Mouse (Mus musculus) midbrain, embryonic 13.5 days (tissue): ENCODE results near the gene Fam129a. TPM values are rescaled to one million over a fixed set of nuclear protein-coding genes. Genes with fewer than 3 reads are reported as not detected.
A peak's percentile ranks its signal among the peaks of the same experiment; 100 is the strongest.

ENCODE experiments used
- ATAC-seq: fragments of 200-750 bp; cut with Nextera tagmentation; 2 replicates; pipeline ENCODE4 v1.8.0; 2017; ENCODE audit warnings: mild to moderate bottlenecking, moderate TSS enrichment, moderate library complexity
- H3K27ac ChIP-seq: fragments of 300-500 bp; sonication (generic); 2 replicates; pipeline ENCODE4 v1.5.1; 2015; ENCODE audit warnings: inconsistent platforms, mild to moderate bottlenecking, moderate library complexity
- H3K27me3 ChIP-seq: fragments of 300-500 bp; sonication (generic); 2 replicates; pipeline ENCODE4 v1.6.1; 2015; ENCODE audit warnings: mild to moderate bottlenecking, inconsistent platforms
- H3K36me3 ChIP-seq: fragments of 300-500 bp; sonication (generic); 2 replicates; pipeline ENCODE4 v1.6.1; 2015; ENCODE audit warnings: mild to moderate bottlenecking, inconsistent platforms
- H3K4me1 ChIP-seq: fragments of 300-500 bp; sonication (generic); replicated peaks from 2 replicates; pipeline ENCODE4 v1.6.1; 2015; ENCODE audit warnings: inconsistent platforms
- H3K4me2 ChIP-seq: fragments of 300-500 bp; sonication (generic); replicated peaks from 2 replicates; pipeline ENCODE4 v1.6.1; 2015; ENCODE audit warnings: moderate library complexity, mild to moderate bottlenecking, inconsistent platforms
- H3K4me3 ChIP-seq: fragments of 300-500 bp; sonication (generic); replicated peaks from 2 replicates; pipeline ENCODE4 v1.5.1; 2015; ENCODE audit warnings: mild to moderate bottlenecking, inconsistent platforms
- H3K9ac ChIP-seq: fragments of 300-500 bp; sonication (generic); replicated peaks from 2 replicates; pipeline ENCODE4 v1.6.1; 2015; ENCODE audit warnings: mild to moderate bottlenecking, inconsistent platforms
- H3K9me3 ChIP-seq: fragments of 300-500 bp; sonication (generic); 2 replicates; pipeline ENCODE4 v1.6.1; 2016; ENCODE audit warnings: mild to moderate bottlenecking, inconsistent platforms
- WGBS: fragments of 180-500 bp; shearing (Covaris S2); methylation state at CpG from one replicate; pipeline ENCODE4 v1.1.7; 2015; 5-methylcytosine and 5-hydroxymethylcytosine counted together
- polyA plus RNA-seq: library from polyadenylated mRNA; unstranded; fragments of >200 nt; fragmentation: Nextera tagmentation; extraction: Ambion mirVana; gene quantifications from 2 replicates; pipeline ENCODE4 v1.2.1, GENCODE M21; 2015

The Fam129a gene
- polyA plus RNA-seq, 1 experiment from 2014 or later, result 0.78 TPM

GRCm38 (mm10) chr1:151713622-151714021, 142.6 kb downstream of the Fam129a start:
- H3K27ac ChIP-seq, result no peak overlapping the region
- no peaks in the 10 kb centered on the region for H3K4me1 ChIP-seq
- H3K27me3 ChIP-seq, result no peaks in the 10 kb centered on the region
- no peak overlapping the region for H3K4me2 ChIP-seq
- no peaks in the 10 kb centered on the region for H3K9me3 ChIP-seq
- no peaks in the 10 kb centered on the region for H3K36me3 ChIP-seq
- no peak for ATAC-seq
- no peak overlapping the region for H3K4me3 ChIP-seq
- H3K9ac ChIP-seq, result no peak overlapping the region

- 0 out of 2 replicates have a peak, but pooled peaks have one; percentile 24 for ATAC-seq
Observed at GRCm38 (mm10) chr1:151716024-151716710, 145.2 kb downstream of the Fam129a start.

GRCm38 (mm10) chr1:151717624-151718023, 146.6 kb downstream of the Fam129a start:
- H3K9me3 ChIP-seq, result no peaks in the 10 kb centered on the region
- no peak overlapping the region for H3K4me3 ChIP-seq
- 95% methylated on average over 5 of the region's 5 CpGs for WGBS
- no peak for ATAC-seq
- no peak overlapping the region for H3K27ac ChIP-seq
- no peaks in the 10 kb centered on the region for H3K4me1 ChIP-seq
- no peaks in the 10 kb centered on the region for H3K27me3 ChIP-seq
- no peak overlapping the region for H3K9ac ChIP-seq
- no peaks in the 10 kb centered on the region for H3K36me3 ChIP-seq
- H3K4me2 ChIP-seq, result no peak overlapping the region

More at GRCm38 (mm10) chr1:151716024-151716710, 145.2 kb downstream of the Fam129a start:
- Histone ChIP-seq H3K27ac (no peak overlapping the region), H3K4me3 (no peak overlapping the region), H3K9me3 (no peaks in the 10 kb centered on the region), H3K4me2 (no peak overlapping the region), H3K4me1 (no peaks in the 10 kb centered on the region), H3K27me3 (no peaks in the 10 kb centered on the region), H3K36me3 (no peaks in the 10 kb centered on the region), H3K9ac (no peak overlapping the region)
- 76% methylated on average over 11 of the region's 11 CpGs for WGBS

- H3K27me3 ChIP-seq, result no peaks in the 10 kb centered on the region
- no peaks in the 10 kb centered on the region for H3K4me1 ChIP-seq
- ATAC-seq, result no peak
- no peak overlapping the region for H3K4me3 ChIP-seq
- H3K36me3 ChIP-seq, result no peaks in the 10 kb centered on the region
- H3K4me2 ChIP-seq, result no peak overlapping the region
- H3K9me3 ChIP-seq, result no peaks in the 10 kb centered on the region
- 88% methylated on average over 8 of the region's 8 CpGs for WGBS
- no peak overlapping the region for H3K27ac ChIP-seq
- H3K9ac ChIP-seq, result no peak overlapping the region
Observed at GRCm38 (mm10) chr1:151718575-151718974, 147.6 kb downstream of the Fam129a start.

- Histone ChIP-seq H3K4me1 (no peaks in the 10 kb centered on the region), H3K36me3 (no peaks in the 10 kb centered on the region), H3K9me3 (no peaks in the 10 kb centered on the region), H3K27me3 (no peaks in the 10 kb centered on the region), H3K4me2 (no peak overlapping the region), H3K9ac (no peak overlapping the region), H3K4me3 (no peak overlapping the region), H3K27ac (no peak overlapping the region)
- no peak for ATAC-seq
- WGBS, result 92% methylated on average over 5 of the region's 5 CpGs
Observed at GRCm38 (mm10) chr1:151719911-151720310, 148.9 kb downstream of the Fam129a start.

GRCm38 (mm10) chr1:151720566-151720965, 149.6 kb downstream of the Fam129a start:
- H3K4me3 ChIP-seq, result no peak overlapping the region
- H3K27me3 ChIP-seq, result no peaks in the 10 kb centered on the region
- no peak overlapping the region for H3K4me2 ChIP-seq
- H3K36me3 ChIP-seq, result no peaks in the 10 kb centered on the region
- no peaks in the 10 kb centered on the region for H3K9me3 ChIP-seq
- no peak for ATAC-seq
- H3K27ac ChIP-seq, result no peak overlapping the region
- no peak overlapping the region for H3K9ac ChIP-seq
- H3K4me1 ChIP-seq, result no peaks in the 10 kb centered on the region
- 90% methylated on average over 2 of the region's 2 CpGs for WGBS

GRCm38 (mm10) chr1:151721357-151721983, 150.5 kb downstream of the Fam129a start:
- H3K4me2 ChIP-seq, result no peak overlapping the region
- no peak overlapping the region for H3K9ac ChIP-seq
- no peak overlapping the region for H3K27ac ChIP-seq
- no peaks in the 10 kb centered on the region for H3K4me1 ChIP-seq
- H3K27me3 ChIP-seq, result no peaks in the 10 kb centered on the region
- WGBS, result 74% methylated on average over 10 of the region's 10 CpGs
- no peaks in the 10 kb centered on the region for H3K9me3 ChIP-seq
- ATAC-seq, result no peak
- no peak overlapping the region for H3K4me3 ChIP-seq
- no peaks in the 10 kb centered on the region for H3K36me3 ChIP-seq

GRCm38 (mm10) chr1:151723771-151724170, 152.8 kb downstream of the Fam129a start:
- ATAC-seq, result no peak
- no peak overlapping the region for H3K27ac ChIP-seq
- no peaks in the 10 kb centered on the region for H3K9me3 ChIP-seq
- no peaks in the 10 kb centered on the region for H3K36me3 ChIP-seq
- H3K4me3 ChIP-seq, result no peak overlapping the region
- no peak overlapping the region for H3K4me2 ChIP-seq
- no peaks in the 10 kb centered on the region for H3K27me3 ChIP-seq
- H3K4me1 ChIP-seq, result no peaks in the 10 kb centered on the region
- H3K9ac ChIP-seq, result no peak overlapping the region
- WGBS, result 92% methylated on average over 4 of the region's 4 CpGs

- Histone ChIP-seq H3K27me3 (no peaks in the 10 kb centered on the region), H3K9ac (no peak overlapping the region), H3K9me3 (no peaks in the 10 kb centered on the region), H3K36me3 (no peaks in the 10 kb centered on the region), H3K27ac (no peak overlapping the region), H3K4me1 (no peaks in the 10 kb centered on the region), H3K4me2 (no peak overlapping the region), H3K4me3 (no peak overlapping the region)
- 93% methylated on average over 2 of the region's 2 CpGs for WGBS
- ATAC-seq, result no peak
Observed at GRCm38 (mm10) chr1:151725590-151725989, 154.6 kb downstream of the Fam129a start.

GRCm38 (mm10) chr1:151726358-151726757, 155.4 kb downstream of the Fam129a start:
- no peak for ATAC-seq
- no peaks in the 10 kb centered on the region for H3K4me1 ChIP-seq
- WGBS, result 75% methylated on average over 6 of the region's 6 CpGs
- no peak overlapping the region for H3K27ac ChIP-seq
- H3K4me2 ChIP-seq, result no peak overlapping the region
- no peak overlapping the region for H3K4me3 ChIP-seq
- no peaks in the 10 kb centered on the region for H3K27me3 ChIP-seq
- H3K9me3 ChIP-seq, result no peaks in the 10 kb centered on the region
- H3K36me3 ChIP-seq, result no peaks in the 10 kb centered on the region
- no peak overlapping the region for H3K9ac ChIP-seq

- ATAC-seq, result no peak
- Histone ChIP-seq H3K9me3 (no peaks in the 10 kb centered on the region), H3K27me3 (no peaks in the 10 kb centered on the region), H3K4me1 (no peaks in the 10 kb centered on the region), H3K27ac (no peak overlapping the region), H3K4me3 (no peak overlapping the region), H3K36me3 (no peaks in the 10 kb centered on the region), H3K9ac (no peak overlapping the region), H3K4me2 (no peak overlapping the region)
- WGBS, result 87% methylated on average over 4 of the region's 4 CpGs
Observed at GRCm38 (mm10) chr1:151728141-151728540, 157.2 kb downstream of the Fam129a start.

- WGBS, result 80% methylated on average over 2 of the region's 2 CpGs
- no peaks in the 10 kb centered on the region for H3K27me3 ChIP-seq
- H3K36me3 ChIP-seq, result no peaks in the 10 kb centered on the region
- no peak overlapping the region for H3K27ac ChIP-seq
- H3K4me1 ChIP-seq, result no peaks in the 10 kb centered on the region
- H3K9me3 ChIP-seq, result no peaks in the 10 kb centered on the region
- no peak overlapping the region for H3K9ac ChIP-seq
- no peak overlapping the region for H3K4me3 ChIP-seq
- ATAC-seq, result no peak
- H3K4me2 ChIP-seq, result no peak overlapping the region
Observed at GRCm38 (mm10) chr1:151737146-151737545, 166.2 kb downstream of the Fam129a start.
